Mouse (Mus musculus) hindbrain, embryonic 10.5 days (tissue): Measurements from ENCODE around the gene Cradd. TPM values are rescaled to one million over a fixed set of nuclear protein-coding genes. Genes with fewer than 3 reads are reported as not detected.

Experiments used
- DNase-seq: peaks from one replicate; pipeline ENCODE4 v3.0.0-alpha.2; 2017; ENCODE audit warnings: low spot score
- H3K27ac ChIP-seq: fragments of 300-500 bp; sonication (generic); 2 replicates; pipeline ENCODE4 v1.5.1; 2016; ENCODE audit warnings: mild to moderate bottlenecking, moderate library complexity
- H3K27me3 ChIP-seq: fragments of 300-500 bp; sonication (generic); 2 replicates; pipeline ENCODE4 v1.6.1; 2016; ENCODE audit warnings: mild to moderate bottlenecking; ENCODE audit not compliant: poor library complexity, insufficient read depth, severe bottlenecking
- H3K36me3 ChIP-seq: fragments of 300-500 bp; sonication (generic); 2 replicates; pipeline ENCODE4 v1.6.1; 2016; ENCODE audit warnings: mild to moderate bottlenecking, moderate library complexity
- H3K4me1 ChIP-seq: fragments of 300-500 bp; sonication (generic); replicated peaks from 2 replicates; pipeline ENCODE4 v1.6.1; 2016; ENCODE audit warnings: mild to moderate bottlenecking
- H3K4me3 ChIP-seq: fragments of 300-500 bp; sonication (generic); 2 replicates; pipeline ENCODE4 v1.5.1; 2016; ENCODE audit warnings: mild to moderate bottlenecking, moderate library complexity
- H3K9me3 ChIP-seq: fragments of 300-500 bp; sonication (generic); 2 replicates; pipeline ENCODE4 v1.6.1; 2016; ENCODE audit warnings: mild to moderate bottlenecking, moderate library complexity
- WGBS: fragments of 180-500 bp; shearing (Covaris S2); methylation state at CpG from one replicate; pipeline ENCODE4 v1.1.7; 2016; 5-methylcytosine and 5-hydroxymethylcytosine counted together
- polyA plus RNA-seq: library from polyadenylated mRNA; unstranded; fragments of >200 nt; fragmentation: Nextera tagmentation; extraction: Ambion mirVana; gene quantifications from 2 replicates; pipeline ENCODE4 v1.2.1, GENCODE M21; 2016

Gene Cradd
- polyA plus RNA-seq, 1 experiment from 2014 or later, result 13.3 TPM

GRCm38 (mm10) chr10:95191881-95192280 is 132.1 kb downstream of the Cradd start:
- H3K27me3 ChIP-seq, result no peaks in the 10 kb centered on the region
- H3K9me3 ChIP-seq, result peaks cover 4% of the 10 kb centered on the region; the same call in 1 of the 2 replicates
- H3K36me3 ChIP-seq, result 0 out of 2 replicates have a peak, but pooled peaks cover 5% of the 10 kb centered on the region
- H3K4me3 ChIP-seq, result no peak overlapping the region
- DNase-seq, result no peak
- peaks cover 14% of the 10 kb centered on the region for H3K4me1 ChIP-seq
- H3K27ac ChIP-seq, result no peak overlapping the region
- WGBS, result 85% methylated on average over 3 of the region's 3 CpGs

GRCm38 (mm10) chr10:95191151-95191655 is 132.7 kb downstream of the Cradd start:
- WGBS, result 91% methylated on average over 9 of the region's 9 CpGs
- Histone ChIP-seq H3K9me3 (peaks cover 8% of the 10 kb centered on the region; the same call in 1 of the 2 replicates), H3K27ac (no peak overlapping the region), H3K27me3 (no peaks in the 10 kb centered on the region), H3K4me3 (no peak overlapping the region), H3K4me1 (peaks cover 14% of the 10 kb centered on the region), H3K36me3 (0 out of 2 replicates have a peak, but pooled peaks cover 5% of the 10 kb centered on the region)
- no peak for DNase-seq

GRCm38 (mm10) chr10:95189550-95190211 is 134.3 kb downstream of the Cradd start:
- peaks cover 8% of the 10 kb centered on the region; the same call in 1 of the 2 replicates for H3K9me3 ChIP-seq
- H3K4me3 ChIP-seq, result no peak overlapping the region
- 80% methylated on average over 16 of the region's 16 CpGs for WGBS
- H3K27ac ChIP-seq, result no peak overlapping the region
- H3K36me3 ChIP-seq, result 0 out of 2 replicates have a peak, but pooled peaks cover 5% of the 10 kb centered on the region
- peaks cover 11% of the 10 kb centered on the region for H3K4me1 ChIP-seq
- no peak for DNase-seq
- no peaks in the 10 kb centered on the region for H3K27me3 ChIP-seq

- H3K4me1 ChIP-seq, result no peaks in the 10 kb centered on the region
- H3K36me3 ChIP-seq, result 0 out of 2 replicates have a peak, but pooled peaks cover 5% of the 10 kb centered on the region
- WGBS, result 90% methylated on average over 5 of the region's 5 CpGs
- no peaks in the 10 kb centered on the region for H3K27me3 ChIP-seq
- no peak overlapping the region for H3K27ac ChIP-seq
- peaks cover 8% of the 10 kb centered on the region; the same call in 1 of the 2 replicates for H3K9me3 ChIP-seq
- DNase-seq, result no peak
- no peak overlapping the region for H3K4me3 ChIP-seq
Measured at GRCm38 (mm10) chr10:95184210-95184609, 139.7 kb downstream of the Cradd start.

GRCm38 (mm10) chr10:95183051-95183450 is 140.9 kb downstream of the Cradd start:
- Histone ChIP-seq H3K4me3 (no peak overlapping the region), H3K27ac (no peak overlapping the region), H3K27me3 (no peaks in the 10 kb centered on the region), H3K36me3 (no peaks in the 10 kb centered on the region), H3K4me1 (no peaks in the 10 kb centered on the region), H3K9me3 (0 out of 2 replicates have a peak, but pooled peaks cover 5% of the 10 kb centered on the region)
- 83% methylated on average over 4 of the region's 4 CpGs for WGBS
- no peak for DNase-seq

GRCm38 (mm10) chr10:95182405-95182804 is 141.5 kb downstream of the Cradd start:
- 0 out of 2 replicates have a peak, but pooled peaks cover 5% of the 10 kb centered on the region for H3K9me3 ChIP-seq
- H3K4me1 ChIP-seq, result no peaks in the 10 kb centered on the region
- H3K36me3 ChIP-seq, result no peaks in the 10 kb centered on the region
- no peak for DNase-seq
- H3K27ac ChIP-seq, result no peak overlapping the region
- no peak overlapping the region for H3K4me3 ChIP-seq
- H3K27me3 ChIP-seq, result no peaks in the 10 kb centered on the region
- WGBS, result 88% methylated on average over 4 of the region's 4 CpGs

- no peak for DNase-seq
- 0 out of 2 replicates have a peak, but pooled peaks cover 2% of the 10 kb centered on the region for H3K9me3 ChIP-seq
- WGBS, result 75% methylated on average over 10 of the region's 10 CpGs
- no peak overlapping the region for H3K4me3 ChIP-seq
- no peaks in the 10 kb centered on the region for H3K27me3 ChIP-seq
- no peaks in the 10 kb centered on the region for H3K36me3 ChIP-seq
- H3K4me1 ChIP-seq, result peaks cover 7% of the 10 kb centered on the region
- H3K27ac ChIP-seq, result no peak overlapping the region
Measured at GRCm38 (mm10) chr10:95181553-95181952, 142.4 kb downstream of the Cradd start.

- Histone ChIP-seq H3K27me3 (no peaks in the 10 kb centered on the region), H3K27ac (no peak overlapping the region), H3K4me1 (peaks cover 12% of the 10 kb centered on the region), H3K4me3 (no peak overlapping the region), H3K9me3 (no peaks in the 10 kb centered on the region), H3K36me3 (no peaks in the 10 kb centered on the region)
- WGBS, result 81% methylated on average over 3 of the region's 3 CpGs
- DNase-seq, result no peak
Measured at GRCm38 (mm10) chr10:95180900-95181299, 143.0 kb downstream of the Cradd start.

GRCm38 (mm10) chr10:95180177-95180576 is 143.8 kb downstream of the Cradd start:
- Histone ChIP-seq H3K27ac (no peak overlapping the region), H3K27me3 (no peaks in the 10 kb centered on the region), H3K9me3 (no peaks in the 10 kb centered on the region), H3K4me1 (peaks cover 19% of the 10 kb centered on the region), H3K36me3 (no peaks in the 10 kb centered on the region), H3K4me3 (no peak overlapping the region)
- DNase-seq, result no peak
- WGBS, result 84% methylated on average over 8 of the region's 8 CpGs

GRCm38 (mm10) chr10:95178785-95179184 is 145.1 kb downstream of the Cradd start:
- Histone ChIP-seq H3K9me3 (no peaks in the 10 kb centered on the region), H3K4me3 (no peak overlapping the region), H3K27ac (no peak overlapping the region), H3K27me3 (no peaks in the 10 kb centered on the region), H3K4me1 (peaks cover 33% of the 10 kb centered on the region), H3K36me3 (no peaks in the 10 kb centered on the region)
- DNase-seq, result no peak
- 84% methylated on average over 4 of the region's 4 CpGs for WGBS

- no peak overlapping the region for H3K4me3 ChIP-seq
- peaks cover 2% of the 10 kb centered on the region; the same call in 1 of the 2 replicates for H3K27me3 ChIP-seq
- H3K36me3 ChIP-seq, result no peaks in the 10 kb centered on the region
- DNase-seq, result no peak
- peaks cover 41% of the 10 kb centered on the region for H3K4me1 ChIP-seq
- peak overlapping the region; percentile 60; the same call in 1 of the 2 replicates for H3K27ac ChIP-seq
- WGBS, result 36% methylated on average over 26 of the region's 26 CpGs
- no peaks in the 10 kb centered on the region for H3K9me3 ChIP-seq
Measured at GRCm38 (mm10) chr10:95175423-95176120, 148.4 kb downstream of the Cradd start.

- Histone ChIP-seq H3K4me3 (no peak overlapping the region), H3K27ac (no peak overlapping the region), H3K4me1 (peaks cover 41% of the 10 kb centered on the region), H3K36me3 (no peaks in the 10 kb centered on the region), H3K27me3 (peaks cover 2% of the 10 kb centered on the region; the same call in 1 of the 2 replicates), H3K9me3 (no peaks in the 10 kb centered on the region)
- DNase-seq, result no peak
- 72% methylated on average over 6 of the region's 6 CpGs for WGBS
Measured at GRCm38 (mm10) chr10:95174260-95174659, 149.7 kb downstream of the Cradd start.
